Mouse (Mus musculus) hindlimb bud, embryonic 11.5 days (tissue): ENCODE data around the gene Trf.
"Not testable (repeated sequence)": the region's sequence is repeated elsewhere in the genome, so short reads cannot be mapped to it uniquely, and the experiment has no call there.

ENCODE experiments used
- DNase-seq: peaks from one replicate; pipeline ENCODE4 v3.0.0-alpha.2; 2012; ENCODE audit warnings: low read depth, low spot score; ENCODE audit errors: extremely low spot score

Gene Trf

GRCm38 (mm10) chr9:103155158-103155557 is 75.1 kb downstream of the Trf start:
- not testable (repeated sequence) for DNase-seq

DNA sequence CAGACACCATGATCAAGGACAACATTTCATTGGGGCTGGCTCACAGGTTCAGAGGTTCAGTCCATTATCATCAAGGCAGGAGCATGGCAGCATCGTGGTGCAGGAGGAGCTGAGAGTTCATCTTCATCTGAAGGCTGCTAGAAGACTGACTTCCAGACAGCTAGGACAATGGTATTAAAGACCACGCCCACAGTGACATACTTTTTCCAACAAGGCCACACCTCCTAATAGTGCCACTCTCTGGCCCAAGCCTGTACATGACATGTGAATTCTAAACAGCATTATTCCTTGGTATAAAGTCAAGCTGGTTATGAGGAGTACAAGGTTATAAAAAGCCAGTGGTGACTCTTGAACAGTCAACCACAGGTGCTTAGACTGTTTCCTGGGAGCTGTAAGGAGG is 75.7 kb downstream of the Trf start:
- no peak for DNase-seq
